Mouse (Mus musculus) thymus, adult 2 months (tissue): ENCODE data around the gene Olfr954. TPM values are rescaled to one million over a fixed set of nuclear protein-coding genes. Genes with fewer than 3 reads are reported as not detected.

ENCODE experiments used
- DNase-seq: peaks from one replicate; pipeline ENCODE4 v3.0.0; 2021
- H3K27ac ChIP-seq: fragments of 200-500 bp; 2 replicates; pipeline ENCODE4 v1.5.1; 2012; ENCODE audit warnings: low read length, control low read depth; ENCODE audit not compliant: control insufficient read depth, insufficient read depth
- H3K27me3 ChIP-seq: fragments of 200-500 bp; 2 replicates; pipeline ENCODE4 v1.6.1; 2012; ENCODE audit warnings: mild to moderate bottlenecking, low read length, moderate library complexity, mixed read lengths; ENCODE audit not compliant: control insufficient read depth, insufficient read depth
- H3K36me3 ChIP-seq: fragments of 200-500 bp; 2 replicates; pipeline ENCODE4 v1.6.1; 2012; ENCODE audit warnings: mild to moderate bottlenecking, low read length, moderate library complexity; ENCODE audit not compliant: control insufficient read depth, insufficient read depth
- H3K4me1 ChIP-seq: fragments of 200-500 bp; replicated peaks from 2 replicates; pipeline ENCODE4 v1.6.1; 2012; ENCODE audit warnings: low read length; ENCODE audit not compliant: control insufficient read depth, insufficient read depth
- H3K4me3 ChIP-seq: fragments of 200-500 bp; 2 replicates; pipeline ENCODE4 v1.5.1; 2012; ENCODE audit warnings: mild to moderate bottlenecking, low read length, control low read depth, moderate library complexity; ENCODE audit not compliant: control insufficient read depth, insufficient read depth
- CTCF ChIP-seq: fragments of 200-500 bp; IDR thresholded peaks from 2 replicates; pipeline ENCODE4 v1.5.1; 2012; ENCODE audit warnings: mild to moderate bottlenecking, control low read depth, low read length, moderate library complexity, borderline replicate concordance; ENCODE audit not compliant: control insufficient read depth, poor library complexity, insufficient read depth; ENCODE audit errors: extremely low read depth
- POLR2A ChIP-seq: fragments of 200-500 bp; IDR thresholded peaks from 2 replicates; pipeline ENCODE4 v1.6.1; 2012; ENCODE audit warnings: mild to moderate bottlenecking, low read length, control low read depth, moderate library complexity; ENCODE audit not compliant: control insufficient read depth, poor library complexity, insufficient read depth; ENCODE audit errors: extremely low read depth
- WGBS: fragments of 180-500 bp; shearing (Covaris S2); methylation state at CpG from one replicate; pipeline ENCODE4 v1.1.7; 2018; 5-methylcytosine and 5-hydroxymethylcytosine counted together
- polyA plus RNA-seq: library from polyadenylated mRNA; depleted of rRNA; stranded (reverse); fragments of >200 nt; gene quantifications from 2 replicates; pipeline ENCODE4 v1.2.3, GENCODE M21; 2012; rRNA removed

The Olfr954 gene
- polyA plus RNA-seq, result not detected in 2 replicates

GRCm38 (mm10) chr9:39456401-39456800, at the start of gene Olfr954:
TSS of gene Olfr954 (plus strand) at chr9:39456701.
- Histone ChIP-seq H3K27ac (no peak within 1 kb of the TSS), H3K4me3 (no peak within 1 kb of the TSS), H3K36me3 (no peaks in the 10 kb centered on the region), H3K27me3 (no peaks in the 10 kb centered on the region), H3K4me1 (no peaks in the 10 kb centered on the region)
- WGBS, result 92% methylated on average over 6 of the region's 6 CpGs
- DNase-seq, result no peak
- TF ChIP-seq POLR2A (no peak), CTCF (no peak)

GRCm38 (mm10) chr9:39427048-39427447, 29.5 kb upstream of the Olfr954 start, which contains the start of gene Olfr952:
TSS of gene Olfr952 (minus strand) at chr9:39427148.
- Histone ChIP-seq H3K4me3 (no peak within 1 kb of the TSS), H3K4me1 (no peaks in the 10 kb centered on the region), H3K27me3 (no peaks in the 10 kb centered on the region), H3K36me3 (no peaks in the 10 kb centered on the region), H3K27ac (no peak within 1 kb of the TSS)
- TF ChIP-seq CTCF (no peak), POLR2A (no peak)
- DNase-seq, result no peak

- 43% methylated on average over 1 of the region's 1 CpGs for WGBS
- Histone ChIP-seq H3K4me3 (no peak within 1 kb of the TSS), H3K27ac (no peak within 1 kb of the TSS), H3K4me1 (no peaks in the 10 kb centered on the region), H3K36me3 (no peaks in the 10 kb centered on the region), H3K27me3 (no peaks in the 10 kb centered on the region)
- TF ChIP-seq POLR2A (no peak), CTCF (no peak)
- no peak for DNase-seq
Observed at GRCm38 (mm10) chr9:39471844-39472243, 15.3 kb downstream of the Olfr954 start, which contains the start of gene Olfr955. TSS of gene Olfr955 (minus strand) at chr9:39471944.

GRCm38 (mm10) chr9:39493895-39494294, 37.4 kb downstream of the Olfr954 start, which contains the start of gene Olfr44:
TSS of gene Olfr44 (minus strand) at chr9:39493995.
- H3K4me3 ChIP-seq, result no peak within 1 kb of the TSS
- no peaks in the 10 kb centered on the region for H3K4me1 ChIP-seq
- no peaks in the 10 kb centered on the region for H3K27me3 ChIP-seq
- TF ChIP-seq POLR2A (no peak), CTCF (no peak)
- 98% methylated on average over 2 of the region's 2 CpGs for WGBS
- no peak within 1 kb of the TSS for H3K27ac ChIP-seq
- no peaks in the 10 kb centered on the region for H3K36me3 ChIP-seq
- DNase-seq, result no peak

- 14% methylated on average over 6 of the region's 6 CpGs for WGBS
Observed at GRCm38 (mm10) chr9:39508998-39509397, 52.5 kb downstream of the Olfr954 start.

GRCm38 (mm10) chr9:39509412-39509811, 52.9 kb downstream of the Olfr954 start:
- WGBS, result 89% methylated on average over 9 of the region's 9 CpGs
- no peak overlapping the region for H3K4me3 ChIP-seq
- no peak for TF ChIP-seq POLR2A
- TF ChIP-seq CTCF, result no peak

More at GRCm38 (mm10) chr9:39508998-39509397, 52.5 kb downstream of the Olfr954 start:
- Histone ChIP-seq H3K36me3 (no peaks in the 10 kb centered on the region), H3K27ac (no peak overlapping the region), H3K4me3 (no peak overlapping the region), H3K27me3 (no peaks in the 10 kb centered on the region), H3K4me1 (no peaks in the 10 kb centered on the region)
- TF ChIP-seq CTCF (no peak), POLR2A (no peak)
- DNase-seq, result peak; percentile 1

More at GRCm38 (mm10) chr9:39509412-39509811, 52.9 kb downstream of the Olfr954 start:
- Histone ChIP-seq H3K4me1 (no peaks in the 10 kb centered on the region), H3K27me3 (no peaks in the 10 kb centered on the region), H3K36me3 (no peaks in the 10 kb centered on the region), H3K27ac (no peak overlapping the region)
- DNase-seq, result no peak

Other genes with a start within 250 kb of the Olfr954 start
- not detected in 2 replicates for gene Olfr1537, start 206.7 kb upstream of the Olfr954 start, polyA plus RNA-seq
- not detected in 2 replicates for gene Olfr945, start 179.9 kb upstream of the Olfr954 start, polyA plus RNA-seq
- gene Olfr948, start 130.7 kb upstream of the Olfr954 start, polyA plus RNA-seq, result not detected in 2 replicates
- gene Olfr951, start 69.3 kb upstream of the Olfr954 start, polyA plus RNA-seq, result not detected in 2 replicates
- gene Olfr952, start 29.6 kb upstream of the Olfr954 start, polyA plus RNA-seq, result not detected in 2 replicates
- gene Olfr955, start 15.2 kb downstream of the Olfr954 start, polyA plus RNA-seq, result not detected in 2 replicates
- gene Olfr44, start 37.3 kb downstream of the Olfr954 start, polyA plus RNA-seq, result not detected in 2 replicates
- not detected in 2 replicates for gene Olfr957, start 59.1 kb downstream of the Olfr954 start, polyA plus RNA-seq
- not detected in 2 replicates for gene Olfr958, start 97.4 kb downstream of the Olfr954 start, polyA plus RNA-seq
- not detected in 2 replicates for gene Olfr959, start 118.9 kb downstream of the Olfr954 start, polyA plus RNA-seq
- 0.63 and 1.1 TPM in 2 replicates for gene AW551984, start 147.7 kb downstream of the Olfr954 start, polyA plus RNA-seq
- gene Olfr148, start 154.0 kb downstream of the Olfr954 start, polyA plus RNA-seq, result not detected in 2 replicates
- not detected in 2 replicates for gene Olfr960, start 164.7 kb downstream of the Olfr954 start, polyA plus RNA-seq
- not detected in 2 replicates for gene Olfr961, start 188.4 kb downstream of the Olfr954 start, polyA plus RNA-seq
- gene Olfr963, start 210.5 kb downstream of the Olfr954 start, polyA plus RNA-seq, result not detected in 2 replicates